Mouse (Mus musculus) CH12.LX (cell line): ENCODE data around the gene Klk1b26. TPM values are rescaled to one million over a fixed set of nuclear protein-coding genes. Genes with fewer than 3 reads are reported as not detected.
"Not testable (repeated sequence)": the region's sequence is repeated elsewhere in the genome, so short reads cannot be mapped to it uniquely, and the experiment has no call there.

Experiments used
- DNase-seq: peaks from one replicate; pipeline ENCODE4 v3.0.0-alpha.2; 2013; ENCODE audit errors: extremely low read depth
- H3K27ac ChIP-seq: 2 replicates; pipeline ENCODE4 v1.5.1; 2012; ENCODE audit warnings: low read depth, mild to moderate bottlenecking, control low read depth, moderate library complexity; ENCODE audit not compliant: insufficient read depth
- H3K27me3 ChIP-seq: replicated peaks from 2 replicates; pipeline ENCODE3; 2012; ENCODE audit warnings: inconsistent platforms
- H3K36me3 ChIP-seq, 2 experiments: replicated peaks in 1 of 2; 2 replicates each; pipeline versions ENCODE3 to v1.6.1; 2012; ENCODE audit warnings: inconsistent platforms in 1 of 2, low read length in 1 of 2, mild to moderate bottlenecking in 1 of 2, mixed read lengths in 1 of 2, moderate library complexity in 1 of 2; ENCODE audit not compliant: control insufficient read depth in 1 of 2, insufficient read depth in 1 of 2
- H3K4me1 ChIP-seq, 2 experiments: 2 replicates each; pipeline ENCODE4 v1.6.1; 2012; ENCODE audit warnings: inconsistent platforms in 1 of 2, moderate library complexity in 1 of 2; ENCODE audit not compliant: insufficient read depth in 2 of 2, control insufficient read depth in 1 of 2
- H3K4me2 ChIP-seq: 2 replicates; pipeline ENCODE4 v1.6.1; 2012; ENCODE audit warnings: low read depth, mild to moderate bottlenecking, control low read depth; ENCODE audit not compliant: poor library complexity, insufficient read depth, severe bottlenecking
- H3K4me3 ChIP-seq, 3 experiments: fragments of 150-350 bp in 1 of 3; sonication (generic) in 1 of 3; replicated peaks in 1 of 3; 2 replicates each; pipeline versions ENCODE3 to v1.5.1; 2011 to 2012; ENCODE audit warnings: low read depth in 2 of 3, low read length in 2 of 3, mild to moderate bottlenecking in 2 of 3, moderate library complexity in 2 of 3, control low read depth in 1 of 3, improper control_type of control experiment in 1 of 3, inconsistent platforms in 1 of 3, mixed read lengths in 1 of 3; ENCODE audit not compliant: poor library complexity in 1 of 3
- H3K79me2 ChIP-seq: replicated peaks from 2 replicates; pipeline ENCODE4 v1.6.1; 2012; ENCODE audit warnings: mild to moderate bottlenecking, moderate library complexity; ENCODE audit not compliant: control insufficient read depth, poor library complexity, insufficient read depth, severe bottlenecking; ENCODE audit errors: extremely low read depth
- H3K9ac ChIP-seq: 2 replicates; pipeline ENCODE4 v1.6.1; 2012; ENCODE audit warnings: low read depth, mild to moderate bottlenecking, control low read depth, moderate library complexity; ENCODE audit not compliant: insufficient read depth
- H3K9me3 ChIP-seq: replicated peaks from 2 replicates; pipeline ENCODE3; 2012; ENCODE audit warnings: low read length, inconsistent platforms, mixed read lengths
- GABPA ChIP-seq: IDR thresholded peaks from 2 replicates; pipeline ENCODE4 v1.6.1; 2012; ENCODE audit warnings: low read depth, low read length, improper control_type of control experiment, inconsistent platforms; ENCODE audit not compliant: insufficient replicate concordance
- IRF4 ChIP-seq: IDR thresholded peaks from 2 replicates; pipeline ENCODE4 v1.6.1; 2014; ENCODE audit warnings: low read depth, mild to moderate bottlenecking, inconsistent platforms, low read length, improper control_type of control experiment
- JUN ChIP-seq: IDR thresholded peaks from 2 replicates; pipeline ENCODE4 v1.6.1; 2011; ENCODE audit warnings: low read depth, mild to moderate bottlenecking, low read length, improper control_type of control experiment, moderate library complexity; ENCODE audit not compliant: insufficient read depth
- MAZ ChIP-seq: IDR thresholded peaks from 2 replicates; pipeline ENCODE4 v1.6.1; 2012; ENCODE audit warnings: low read depth, mild to moderate bottlenecking, inconsistent platforms, low read length, improper control_type of control experiment, moderate library complexity
- SIN3A ChIP-seq: IDR thresholded peaks from 2 replicates; pipeline ENCODE4 v1.6.1; 2012; ENCODE audit warnings: low read length, improper control_type of control experiment, inconsistent platforms
- TBP ChIP-seq: conservative IDR thresholded peaks from 2 replicates; pipeline ENCODE4 v1.6.1; 2011; ENCODE audit warnings: low read depth, low read length, improper control_type of control experiment
- USF2 ChIP-seq: conservative IDR thresholded peaks from 2 replicates; pipeline ENCODE4 v1.6.1; 2011; ENCODE audit warnings: low read depth, low read length, improper control_type of control experiment
- dilution Hi-C: fragments of 300-500 bp; cut with MboI; formaldehyde crosslinking; loops from 2 replicates; pipeline ENCODE4 v1.14.3; 2020; ENCODE audit warnings: low sequenced_read_pairs; ENCODE audit not compliant: extremely low pct_unique_long_range_greater_than_20kb, extremely low pct_ligation_motif_present
- in situ Hi-C: fragments of 300-500 bp; cut with MboI; formaldehyde crosslinking; loops from 3 replicates; pipeline ENCODE4 v1.14.3; 2019; ENCODE audit warnings: low sequenced_read_pairs, low pct_ligation_motif_present, low pct_unique_long_range_greater_than_20kb, mixed read lengths
- polyA plus RNA-seq: library from polyadenylated mRNA; unstranded; fragments of >175 nt; gene quantifications from 2 replicates; pipeline ENCODE4 v1.2.1, GENCODE M21; 2012; ENCODE audit warnings: low read depth; ENCODE audit not compliant: insufficient read length
- total RNA-seq, 2 experiments: library from RNA; depleted of rRNA; stranded (reverse); fragments of 300-350 nt in 1 of 2; fragments of >200 nt in 1 of 2; gene quantifications; 2 replicates each; pipeline ENCODE4 v1.2.3; 2012 to 2014

The Klk1b26 gene
- total and polyA plus RNA-seq, 3 experiments: not detected

DNA sequence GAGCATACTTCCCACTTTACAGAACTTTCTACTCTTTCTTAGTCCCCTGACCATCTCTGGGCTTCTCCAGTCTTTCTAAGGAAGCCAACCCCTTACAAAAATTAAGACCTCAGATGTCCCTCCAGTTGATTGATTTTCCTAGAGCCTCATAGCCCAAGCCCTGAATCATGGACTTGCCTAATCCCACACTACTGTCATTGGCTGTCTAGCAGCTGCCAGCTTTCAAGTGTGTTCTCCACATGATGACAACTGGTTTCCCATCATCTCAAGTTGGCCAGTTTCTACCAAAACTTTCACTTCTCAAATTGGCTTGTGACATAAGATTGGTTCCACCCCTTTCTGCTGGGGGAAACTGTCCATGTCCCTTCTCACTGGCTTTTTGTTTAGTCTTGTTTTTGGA lies 7.1 kb upstream of the Klk1b26 start:
- DNase-seq: peak; percentile 31
- H3K36me3 ChIP-seq: no peaks in the 10 kb centered on the region
- H3K9me3 ChIP-seq: no peaks in the 10 kb centered on the region
- no peaks in the 10 kb centered on the region for H3K79me2 ChIP-seq
- H3K4me2 ChIP-seq: no peak overlapping the region
- no peak overlapping the region for H3K4me3 ChIP-seq
- no peak overlapping the region for H3K9ac ChIP-seq
- H3K4me1 ChIP-seq: peaks cover 0 to 12% of the 10 kb centered on the region in 2 experiments; a peak in 2 of 4 replicates
- no peaks in the 10 kb centered on the region for H3K27me3 ChIP-seq
- no peak overlapping the region for H3K27ac ChIP-seq
- in situ Hi-C loops (loop anchor here (5.0 to 10.0 kb wide), 2 partner anchors 50 to 102 kb away; partner anchors contain the start of gene Klk1b27), dilution Hi-C loops (no loop called here)
- TF ChIP-seq IRF4 (peak; percentile 28; the same call in 1 of the 2 replicates), TBP (no peak)
- TF ChIP-seq, all 38 proteins: peak for 1

DNA sequence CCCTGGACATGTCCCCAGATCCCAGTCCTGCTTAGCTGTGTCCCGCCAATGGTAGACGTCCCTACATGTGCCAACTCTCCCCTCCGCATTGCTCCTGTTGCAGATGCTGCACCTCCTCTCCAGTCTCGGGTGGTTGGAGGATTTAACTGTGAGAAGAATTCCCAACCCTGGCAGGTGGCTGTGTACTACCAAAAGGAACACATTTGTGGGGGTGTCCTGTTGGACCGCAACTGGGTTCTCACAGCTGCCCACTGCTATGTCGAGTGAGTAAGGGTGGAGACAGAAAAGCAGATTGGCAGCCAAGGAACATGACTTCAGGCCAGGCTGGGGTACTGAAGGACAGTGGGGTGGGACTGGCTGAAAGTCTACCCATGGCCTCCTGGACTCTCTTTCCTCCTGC lies 2.7 kb downstream of the Klk1b26 start:
- dilution Hi-C loops, H3K79me2 ChIP-seq, H3K4me3 ChIP-seq, H3K9ac ChIP-seq, H3K9me3 ChIP-seq, H3K36me3 ChIP-seq, H3K27ac ChIP-seq, H3K4me2 ChIP-seq, DNase-seq, H3K27me3 ChIP-seq: not testable (repeated sequence)
- peaks cover 0 to 10% of the 10 kb centered on the region in 2 experiments; a peak in 2 of 4 replicates for H3K4me1 ChIP-seq
- in situ Hi-C loops: loop anchor here (5.0 kb wide), 1 partner anchor 123 kb away; the partner anchor contains the start of gene Klk1b16

DNA sequence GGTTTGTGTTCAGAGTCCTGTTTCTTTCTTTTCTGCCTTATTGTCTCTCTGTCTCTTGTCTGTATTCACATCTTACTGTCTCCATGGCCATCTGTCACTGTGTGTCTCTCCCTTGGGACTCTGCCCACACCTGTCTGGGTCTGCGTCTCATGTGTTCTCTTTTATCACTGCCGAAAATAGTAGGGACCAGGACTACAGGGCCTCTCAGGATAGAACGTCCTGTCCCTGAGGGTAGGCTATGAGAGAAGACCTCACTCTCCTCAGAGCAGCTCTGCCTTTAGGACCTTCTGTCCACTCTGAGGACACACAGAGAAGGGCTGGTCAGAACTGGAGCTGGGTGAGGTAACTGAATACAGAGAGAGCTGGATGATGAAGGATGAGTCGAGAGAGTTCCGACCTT lies 3.1 kb downstream of the Klk1b26 start:
- Histone ChIP-seq H3K27ac (no peak overlapping the region), H3K27me3 (peaks cover 6% of the 10 kb centered on the region), H3K9me3 (no peaks in the 10 kb centered on the region), H3K4me1 (peaks cover 0 to 10% of the 10 kb centered on the region in 2 experiments; a peak in 2 of 4 replicates), H3K4me3 (no peak overlapping the region), H3K36me3 (no peaks in the 10 kb centered on the region), H3K79me2 (no peaks in the 10 kb centered on the region), H3K9ac (no peak overlapping the region), H3K4me2 (no peak overlapping the region)
- DNase-seq: no peak
- TF ChIP-seq JUN (no peak), SIN3A (no peak), GABPA (no peak), MAZ (no peak), USF2 (no peak)
- in situ Hi-C loops: no loop called here
- dilution Hi-C loops: no loop called here

DNA sequence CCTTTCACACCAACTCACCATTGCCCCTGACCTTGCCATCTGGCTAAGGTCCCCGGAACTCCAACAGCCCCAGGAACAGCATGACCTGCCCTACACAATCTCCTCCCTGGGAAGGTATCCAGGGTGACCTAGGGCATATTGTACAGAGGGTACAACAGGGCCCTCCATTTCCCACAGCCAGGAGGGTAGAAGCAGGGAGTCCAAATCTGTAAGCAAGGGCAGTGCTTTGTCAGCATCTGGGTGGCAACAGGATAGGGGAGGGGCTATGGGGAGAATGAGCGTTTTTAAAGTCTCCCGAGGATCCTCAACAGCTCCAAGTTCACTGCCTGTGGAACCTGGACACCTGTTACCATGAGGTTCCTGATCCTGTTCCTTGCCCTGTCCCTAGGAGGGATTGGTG lies 40.0 kb downstream of the Klk1b26 start, which contains the start of gene Klk1b27:
Gene Klk1b27, plus strand, starts transcription at position 301 of the 400 bp plus-strand sequence.
- H3K9ac ChIP-seq, dilution Hi-C loops, H3K4me2 ChIP-seq, H3K36me3 ChIP-seq, H3K27me3 ChIP-seq, H3K4me3 ChIP-seq, DNase-seq, H3K9me3 ChIP-seq, H3K4me1 ChIP-seq, H3K27ac ChIP-seq, H3K79me2 ChIP-seq: not testable (repeated sequence)
- in situ Hi-C loops: loop anchor here (10.0 kb wide), 1 partner anchor 47 kb away; no protein-coding TSS in a partner anchor
